Mouse (Mus musculus): Measurements from ENCODE around the gene Acsl3. TPM values are rescaled to one million over a fixed set of nuclear protein-coding genes. Genes with fewer than 3 reads are reported as not detected.
A peak's percentile ranks its signal among the peaks of the same experiment; 100 is the strongest.

Gene Acsl3
- 15.5 and 20.7 TPM in 2 replicates for total RNA-seq (2017)

DNA sequence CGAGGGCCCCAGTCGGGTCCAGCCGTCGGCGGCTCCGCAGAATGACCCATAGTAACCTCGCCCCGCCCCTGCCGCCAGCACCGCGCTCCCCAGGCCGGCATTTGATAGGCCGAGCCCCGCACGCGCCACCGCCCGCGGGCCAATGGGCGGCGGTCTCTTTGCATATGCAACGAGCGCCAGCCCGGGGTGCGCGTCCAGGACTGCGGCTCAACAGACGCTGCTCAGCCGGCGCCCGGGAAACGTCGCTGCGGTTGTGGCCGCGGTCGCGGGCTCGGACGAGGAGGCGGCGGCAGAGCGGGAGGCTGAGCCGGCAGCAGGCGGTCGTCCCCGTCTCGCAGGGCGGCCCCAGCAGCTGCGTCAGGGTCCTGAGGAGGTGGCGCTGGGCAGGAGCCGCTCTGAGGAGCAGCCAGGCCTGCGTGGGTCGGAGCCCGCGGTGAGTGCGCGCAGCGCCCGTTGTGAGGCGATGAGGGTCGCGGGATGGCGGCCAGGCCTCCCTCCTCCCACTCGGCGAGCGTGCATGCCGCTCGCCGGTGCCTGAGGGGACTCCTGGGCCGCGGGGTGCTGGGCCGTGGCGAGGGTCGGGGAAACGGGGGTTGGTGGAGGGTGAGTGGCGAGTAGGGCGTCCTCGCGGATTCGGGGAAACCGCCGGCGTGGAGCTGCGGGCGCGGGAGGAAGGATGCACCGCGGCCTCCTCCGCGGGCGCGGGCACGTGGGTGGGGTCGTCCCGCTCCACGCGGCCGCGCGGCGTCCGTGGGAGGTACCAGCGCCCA lies at the start of gene Acsl3, which contains the start of gene Utp14b:
TSS of gene Acsl3 (plus strand) at position 155 of the 770 bp plus-strand sequence.
TSS of gene Utp14b (plus strand) at position 368 of the 770 bp plus-strand sequence.
- peak; percentile 91 for ATAC-seq (ENCODE audit: extremely low read depth, insufficient number of reproducible peaks, low FRiP score, poor library complexity, severe bottlenecking)

GRCm38 (mm10) chr1:78609134-78609907 lies 48.3 kb upstream of the Acsl3 start:
- ATAC-seq (ENCODE audit: extremely low read depth, insufficient number of reproducible peaks, low FRiP score, poor library complexity, severe bottlenecking): no peak

GRCm38 (mm10) chr1:78611039-78611438 lies 46.6 kb upstream of the Acsl3 start:
- no peak for ATAC-seq (ENCODE audit: extremely low read depth, insufficient number of reproducible peaks, low FRiP score, poor library complexity, severe bottlenecking)

DNA sequence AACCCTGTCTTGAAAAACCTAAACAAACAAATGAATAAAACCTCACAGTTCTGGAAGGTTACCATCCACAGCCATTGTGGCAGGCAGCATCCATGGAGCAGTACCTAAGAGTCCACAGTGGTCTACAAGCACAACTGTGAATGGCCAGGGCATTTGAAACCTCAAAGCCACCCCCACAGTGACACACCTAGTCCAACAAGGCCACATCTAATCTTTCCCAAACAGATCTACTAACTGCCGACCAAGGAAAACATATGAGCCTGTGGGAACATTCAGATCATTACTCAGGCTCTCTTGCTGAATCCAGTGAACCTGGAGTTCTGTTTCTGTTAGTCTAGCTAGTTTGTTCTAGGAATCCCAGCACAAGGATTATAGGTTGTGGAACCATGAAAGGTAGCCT lies 44.7 kb upstream of the Acsl3 start:
- no peak for ATAC-seq (ENCODE audit: extremely low read depth, insufficient number of reproducible peaks, low FRiP score, poor library complexity, severe bottlenecking)

DNA sequence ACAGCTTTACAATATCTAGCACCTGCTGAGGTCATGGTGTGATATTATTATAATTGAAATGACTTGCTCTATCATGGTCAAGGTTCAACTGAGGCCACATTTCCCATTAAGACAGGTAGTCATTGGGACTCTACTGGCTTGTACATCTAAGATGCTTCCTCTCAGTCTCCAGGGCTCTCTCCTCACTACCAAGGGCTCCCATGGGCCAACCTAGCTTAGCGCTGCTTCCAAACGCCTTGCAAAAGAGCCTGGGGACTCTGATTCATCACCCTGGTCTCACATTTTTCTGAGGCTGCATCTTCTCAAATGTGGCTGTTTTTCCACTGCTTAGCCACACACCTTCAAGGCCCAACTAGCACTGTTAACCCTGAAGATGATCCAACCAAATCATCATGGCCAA lies 33.3 kb upstream of the Acsl3 start:
- no peak for ATAC-seq (ENCODE audit: extremely low read depth, insufficient number of reproducible peaks, low FRiP score, poor library complexity, severe bottlenecking)

DNA sequence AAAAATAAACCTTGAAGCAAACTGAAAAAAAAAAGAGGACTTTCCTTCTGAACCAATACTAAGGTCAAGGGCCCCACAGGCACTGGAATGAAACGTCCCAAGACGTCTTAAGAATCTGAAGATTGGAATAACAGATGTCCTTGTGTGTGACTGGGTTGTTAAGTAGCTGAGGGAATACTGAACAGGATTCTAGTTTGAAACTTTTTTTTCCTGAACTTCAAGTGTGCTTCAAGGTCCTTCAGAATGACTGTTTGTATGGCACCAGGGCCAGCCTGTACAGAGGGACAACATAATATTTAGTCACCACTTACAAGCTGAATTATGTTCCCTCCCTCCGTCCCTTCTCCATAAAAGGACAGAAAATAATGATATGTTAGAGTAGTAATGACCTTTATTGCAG lies 23.1 kb upstream of the Acsl3 start:
- no peak for ATAC-seq (ENCODE audit: extremely low read depth, insufficient number of reproducible peaks, low FRiP score, poor library complexity, severe bottlenecking)

DNA sequence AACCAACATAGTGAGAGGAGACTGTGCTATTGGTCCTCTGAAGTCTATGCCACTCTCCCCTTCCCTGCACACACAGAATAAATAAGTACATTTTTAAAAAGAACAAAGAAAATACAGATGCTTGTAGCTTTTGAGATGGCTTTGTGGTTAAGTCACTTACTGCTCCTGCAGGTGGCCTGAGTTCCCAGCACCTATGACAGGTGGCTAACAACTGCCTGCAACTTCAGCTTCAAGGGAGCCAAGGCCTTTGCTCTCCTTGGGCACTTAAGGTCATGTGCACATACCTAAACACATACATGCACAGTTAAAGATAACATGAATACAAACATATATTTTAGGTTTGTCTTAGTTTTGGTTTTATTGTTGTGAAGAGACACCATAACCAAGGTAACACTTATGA lies 16.8 kb upstream of the Acsl3 start:
- ATAC-seq (ENCODE audit: extremely low read depth, insufficient number of reproducible peaks, low FRiP score, poor library complexity, severe bottlenecking): no peak

GRCm38 (mm10) chr1:78641791-78642190 lies 15.8 kb upstream of the Acsl3 start:
- ATAC-seq (ENCODE audit: extremely low read depth, insufficient number of reproducible peaks, low FRiP score, poor library complexity, severe bottlenecking): no peak

DNA sequence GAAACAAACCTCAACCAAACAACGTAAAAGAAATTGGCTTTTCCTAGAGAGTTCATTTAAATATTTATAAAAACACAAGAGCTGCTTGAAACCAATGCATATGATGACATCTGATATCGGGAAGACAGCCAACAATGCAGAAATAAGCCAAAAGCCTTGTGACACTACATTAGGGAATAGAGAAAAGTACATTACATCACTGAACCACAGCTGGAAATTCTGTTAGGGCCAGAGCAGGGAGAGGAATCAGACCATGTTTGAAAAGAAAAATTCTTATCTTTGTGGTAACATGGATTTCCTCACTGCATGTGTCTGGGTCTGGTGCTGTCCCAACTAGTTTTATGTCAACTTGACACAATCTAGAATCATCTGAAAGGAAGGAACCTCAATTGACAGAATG lies 15.4 kb upstream of the Acsl3 start:
- ATAC-seq (ENCODE audit: extremely low read depth, insufficient number of reproducible peaks, low FRiP score, poor library complexity, severe bottlenecking): no peak

GRCm38 (mm10) chr1:78647317-78647885 lies 10.2 kb upstream of the Acsl3 start:
- ATAC-seq (ENCODE audit: extremely low read depth, insufficient number of reproducible peaks, low FRiP score, poor library complexity, severe bottlenecking): no peak

DNA sequence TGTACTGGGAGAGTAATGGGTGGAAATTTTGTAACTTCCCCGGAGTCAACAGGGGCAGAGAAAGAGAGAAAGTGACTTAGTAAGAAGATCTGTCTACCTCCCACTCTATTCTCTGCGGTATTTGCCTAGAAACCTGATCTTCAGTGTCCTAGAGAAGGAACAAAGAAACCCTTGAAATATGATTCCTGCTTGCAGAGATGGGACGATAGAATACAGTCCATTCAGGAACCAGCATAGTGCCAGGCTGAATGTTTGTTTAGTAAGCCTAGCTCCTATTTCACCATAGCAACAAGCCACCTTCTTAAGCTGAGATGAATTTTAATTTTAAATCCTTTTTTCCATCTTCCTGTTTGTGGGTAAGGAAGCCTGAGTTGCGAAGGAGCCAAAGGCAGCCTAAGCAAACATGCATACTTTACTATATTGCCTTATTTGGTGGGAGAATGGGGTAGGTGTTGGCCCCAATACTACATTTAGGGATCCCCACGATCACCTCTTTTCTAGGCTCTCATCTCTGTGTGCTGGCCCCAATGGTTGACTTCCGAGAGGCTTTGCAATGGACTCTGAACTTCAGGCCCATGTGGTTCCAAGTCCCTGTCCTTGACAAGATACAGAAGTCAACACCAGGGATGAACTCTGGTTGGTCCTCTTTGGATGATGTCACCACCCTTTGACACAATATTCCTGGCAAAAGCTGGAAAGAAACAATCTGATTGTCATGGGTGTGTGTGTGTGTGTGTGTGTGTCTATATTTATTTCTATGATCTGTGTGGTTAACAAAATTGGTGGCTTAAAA lies 8.2 kb upstream of the Acsl3 start:
- no peak for ATAC-seq (ENCODE audit: extremely low read depth, insufficient number of reproducible peaks, low FRiP score, poor library complexity, severe bottlenecking)

GRCm38 (mm10) chr1:78656472-78656871 lies 1.2 kb upstream of the Acsl3 start:
- ATAC-seq (ENCODE audit: extremely low read depth, insufficient number of reproducible peaks, low FRiP score, poor library complexity, severe bottlenecking): no peak

GRCm38 (mm10) chr1:78657021-78657629 lies 500 bp upstream of the Acsl3 start:
- no peak for ATAC-seq (ENCODE audit: extremely low read depth, insufficient number of reproducible peaks, low FRiP score, poor library complexity, severe bottlenecking)

DNA sequence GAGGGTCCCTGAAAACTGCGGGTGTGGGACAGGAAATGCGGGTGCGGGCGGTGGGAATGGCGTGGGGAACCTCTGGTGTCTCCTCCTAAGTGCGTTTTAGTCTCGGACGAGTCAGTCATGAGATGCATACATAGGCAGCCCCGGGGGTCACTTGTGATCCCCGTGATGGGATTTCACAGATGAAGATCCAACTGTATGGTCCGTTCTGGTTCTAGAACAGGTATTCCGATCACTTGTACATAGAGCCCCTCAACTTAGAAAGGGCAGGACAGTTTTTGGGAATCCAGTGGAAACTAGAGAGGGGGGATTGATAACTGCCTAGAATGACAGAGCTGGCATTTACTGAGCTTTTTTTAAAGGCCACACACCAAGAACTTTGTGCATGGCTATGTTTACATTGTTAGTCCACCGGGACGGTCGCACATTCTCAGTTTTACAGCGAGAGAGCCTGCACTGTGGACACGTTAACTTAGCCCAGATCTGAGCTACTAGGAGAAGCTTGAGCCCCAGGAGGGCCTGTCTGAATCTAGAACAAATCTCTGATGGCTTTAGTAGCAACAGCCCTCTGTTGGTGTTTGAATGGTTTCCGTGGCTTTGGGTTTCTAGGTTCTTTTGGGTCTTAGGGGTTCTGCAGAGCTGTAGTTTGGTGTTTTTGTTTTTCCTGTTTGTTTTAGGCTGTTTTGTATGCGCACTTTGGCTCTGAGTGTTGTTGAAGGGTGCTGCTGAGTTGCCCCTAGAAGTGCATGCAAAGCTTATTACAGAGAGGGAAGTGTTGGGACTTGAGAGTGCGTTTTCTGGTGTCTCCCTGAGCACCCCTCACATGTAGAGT lies 1.0 kb downstream of the Acsl3 start:
- ATAC-seq (ENCODE audit: extremely low read depth, insufficient number of reproducible peaks, low FRiP score, poor library complexity, severe bottlenecking): no peak

GRCm38 (mm10) chr1:78659270-78659823 lies 1.7 kb downstream of the Acsl3 start:
- ATAC-seq (ENCODE audit: extremely low read depth, insufficient number of reproducible peaks, low FRiP score, poor library complexity, severe bottlenecking): no peak

- no peak for ATAC-seq (ENCODE audit: extremely low read depth, insufficient number of reproducible peaks, low FRiP score, poor library complexity, severe bottlenecking)
These were observed 6.7 kb downstream of the Acsl3 start for GRCm38 (mm10) chr1:78664326-78664725.

DNA sequence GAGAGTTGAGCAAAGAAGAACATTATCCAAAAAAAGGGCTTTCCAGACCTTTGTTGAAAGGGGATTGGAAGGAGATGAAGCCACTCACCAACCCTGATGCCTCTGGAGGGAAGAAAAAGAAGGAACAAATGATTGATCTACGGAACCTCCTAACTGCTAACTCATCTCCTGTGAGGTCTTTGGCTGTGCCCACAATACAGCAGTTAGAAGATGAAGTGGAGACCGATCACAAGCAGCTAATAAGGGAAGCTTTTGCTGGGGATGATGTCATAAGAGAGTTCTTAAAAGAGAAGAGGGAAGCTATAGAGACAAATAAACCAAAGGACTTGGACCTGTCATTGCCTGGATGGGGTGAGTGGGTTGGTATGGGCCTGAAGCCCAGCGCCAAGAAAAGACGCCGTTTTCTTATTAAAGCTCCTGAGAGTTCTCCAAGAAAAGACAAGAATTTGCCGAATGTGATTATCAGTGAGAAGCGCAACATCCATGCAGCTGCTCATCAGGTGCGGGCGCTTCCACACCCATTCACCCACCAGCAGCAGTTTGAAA lies 8.4 kb downstream of the Acsl3 start:
- no peak for ATAC-seq (ENCODE audit: extremely low read depth, insufficient number of reproducible peaks, low FRiP score, poor library complexity, severe bottlenecking)

All from neutrophil, adult 5-6 weeks (primary cell).